Mouse (Mus musculus): ENCODE data around the gene Nr2c2ap. TPM values are rescaled to one million over a fixed set of nuclear protein-coding genes. Genes with fewer than 3 reads are reported as not detected.

The Nr2c2ap gene
- polyA plus RNA-seq, 1 experiment from 2014 or later = 42.8 TPM

DNA sequence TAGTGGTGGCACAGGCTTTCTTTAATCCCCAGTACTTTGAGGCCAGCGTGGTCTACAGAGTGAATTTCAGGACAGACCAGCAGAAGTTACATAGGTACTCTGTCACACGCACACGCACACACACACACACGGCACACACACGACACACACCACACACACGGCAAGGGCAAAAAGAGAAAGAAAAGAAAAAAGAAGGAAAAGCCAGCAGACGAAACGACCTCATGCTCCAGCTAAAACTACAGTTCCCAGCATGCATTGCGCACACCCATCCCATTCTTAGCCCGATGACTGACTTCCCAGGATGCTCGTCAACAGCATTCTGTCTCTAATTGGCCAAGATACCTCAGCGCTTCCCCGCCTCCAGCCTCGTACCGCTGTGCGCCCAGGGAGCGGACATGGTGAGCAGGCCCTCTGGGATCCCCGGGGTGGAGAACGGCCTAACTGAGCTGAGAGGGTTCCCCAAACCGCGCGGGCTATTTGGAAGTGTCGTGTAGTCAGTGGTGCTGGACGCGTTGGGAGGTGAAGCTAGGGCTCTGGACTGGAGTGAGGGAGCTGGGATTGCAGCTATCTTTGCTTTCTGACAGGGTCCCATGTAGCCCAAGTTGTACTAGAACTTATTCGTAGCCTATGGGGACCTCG, 41.0 kb downstream of the Nr2c2ap start, which contains the start of gene Tmem161a:
TSS of gene Tmem161a (plus strand) at position 314 of the 639 bp plus-strand sequence.
- H3K27me3 ChIP-seq = 0 out of 2 replicates have a peak, but pooled peaks cover 2% of the 10 kb centered on the region
- peaks cover 22% of the 10 kb centered on the region for H3K4me1 ChIP-seq (replicated peaks)
- H3K9me3 ChIP-seq = no peaks in the 10 kb centered on the region
- H3K4me3 ChIP-seq = peak within 1 kb of the TSS; percentile 91
- peak; percentile 96 for ATAC-seq (ENCODE audit: low FRiP score, low read depth)
- H3K27ac ChIP-seq (replicated peaks) = peak within 1 kb of the TSS; percentile 76
- H3K4me2 ChIP-seq = peak within 1 kb of the TSS; percentile 68
- H3K9ac ChIP-seq = peak within 1 kb of the TSS; percentile 83
- 2% methylated on average over 27 of the region's 27 CpGs for WGBS
- no peaks in the 10 kb centered on the region for H3K36me3 ChIP-seq

DNA sequence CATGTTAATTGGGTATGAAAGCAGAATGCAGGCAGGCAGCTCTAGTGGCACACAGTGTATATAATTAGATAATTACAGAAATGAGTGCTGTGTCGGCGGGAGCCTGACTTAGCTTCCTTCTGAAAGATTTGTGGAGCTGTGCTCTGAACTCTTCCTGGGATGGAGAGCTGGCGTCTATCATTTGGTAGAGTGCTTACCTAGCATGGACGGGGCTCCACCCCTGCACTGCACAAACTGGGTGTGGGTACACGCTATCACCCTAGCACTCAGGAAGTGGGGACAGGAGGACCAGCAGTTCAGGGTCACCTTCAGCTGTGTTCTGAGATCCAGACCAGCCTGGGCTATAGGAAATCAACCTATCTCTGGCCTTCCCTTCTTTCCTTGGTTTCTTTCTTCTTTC, 42.2 kb downstream of the Nr2c2ap start:
- no peak overlapping the region for H3K4me3 ChIP-seq
- no peak for ATAC-seq (ENCODE audit: low FRiP score, low read depth)

GRCm38 (mm10) chr8:70174079-70174478, 42.9 kb downstream of the Nr2c2ap start:
- 91% methylated on average over 7 of the region's 7 CpGs for WGBS

More for the DNA sequence above, 42.2 kb downstream of the Nr2c2ap start:
- no peaks in the 10 kb centered on the region for H3K9me3 ChIP-seq
- no peaks in the 10 kb centered on the region for H3K36me3 ChIP-seq
- peak overlapping the region; percentile 68 for H3K4me2 ChIP-seq
- H3K4me1 ChIP-seq (replicated peaks) = peaks cover 20% of the 10 kb centered on the region
- no peaks in the 10 kb centered on the region for H3K27me3 ChIP-seq
- H3K9ac ChIP-seq = no peak overlapping the region; the same call in 1 of the 2 replicates
- H3K27ac ChIP-seq (replicated peaks) = no peak overlapping the region
- WGBS = 87% methylated on average over 5 of the region's 5 CpGs

GRCm38 (mm10) chr8:70178231-70178630, 47.1 kb downstream of the Nr2c2ap start:
- no peak overlapping the region for H3K9ac ChIP-seq
- H3K27ac ChIP-seq (replicated peaks) = no peak overlapping the region
- peaks cover 12% of the 10 kb centered on the region for H3K4me1 ChIP-seq (replicated peaks)
- 95% methylated on average over 2 of the region's 2 CpGs for WGBS
- 0 out of 2 replicates have a peak, but pooled peaks cover 4% of the 10 kb centered on the region for H3K36me3 ChIP-seq
- no peaks in the 10 kb centered on the region for H3K9me3 ChIP-seq
- H3K4me3 ChIP-seq = no peak overlapping the region
- H3K4me2 ChIP-seq = no peak overlapping the region
- H3K27me3 ChIP-seq = no peaks in the 10 kb centered on the region
- no peak for ATAC-seq (ENCODE audit: low FRiP score, low read depth)

More at GRCm38 (mm10) chr8:70174079-70174478, 42.9 kb downstream of the Nr2c2ap start:
- H3K9ac ChIP-seq = no peak overlapping the region
- H3K27me3 ChIP-seq = no peaks in the 10 kb centered on the region
- no peak overlapping the region for H3K4me2 ChIP-seq
- peaks cover 20% of the 10 kb centered on the region for H3K4me1 ChIP-seq (replicated peaks)
- 0 out of 2 replicates have a peak, but pooled peaks cover 2% of the 10 kb centered on the region for H3K36me3 ChIP-seq
- H3K9me3 ChIP-seq = no peaks in the 10 kb centered on the region
- no peak for ATAC-seq (ENCODE audit: low FRiP score, low read depth)
- no peak overlapping the region for H3K4me3 ChIP-seq
- H3K27ac ChIP-seq (replicated peaks) = no peak overlapping the region

- no peak overlapping the region for H3K9ac ChIP-seq
- no peak overlapping the region for H3K4me2 ChIP-seq
- H3K4me1 ChIP-seq (replicated peaks) = peaks cover 4% of the 10 kb centered on the region; the same call in 1 of the 2 replicates
- no peak for ATAC-seq (ENCODE audit: low FRiP score, low read depth)
- no peaks in the 10 kb centered on the region for H3K27me3 ChIP-seq
- no peaks in the 10 kb centered on the region for H3K9me3 ChIP-seq
- no peak overlapping the region for H3K4me3 ChIP-seq
- H3K36me3 ChIP-seq = 0 out of 2 replicates have a peak, but pooled peaks cover 4% of the 10 kb centered on the region
- WGBS = 95% methylated on average over 4 of the region's 4 CpGs
- no peak overlapping the region for H3K27ac ChIP-seq (replicated peaks)
Observed at GRCm38 (mm10) chr8:70179082-70179481, 47.9 kb downstream of the Nr2c2ap start.

- no peak overlapping the region for H3K4me2 ChIP-seq
- no peak overlapping the region for H3K4me3 ChIP-seq
- H3K9me3 ChIP-seq = no peaks in the 10 kb centered on the region
- H3K27me3 ChIP-seq = no peaks in the 10 kb centered on the region
- H3K27ac ChIP-seq (replicated peaks) = no peak overlapping the region
- WGBS = 86% methylated on average over 16 of the region's 16 CpGs
- no peak overlapping the region for H3K9ac ChIP-seq
- ATAC-seq (ENCODE audit: low FRiP score, low read depth) = peak; percentile 27
- H3K36me3 ChIP-seq = 0 out of 2 replicates have a peak, but pooled peaks cover 4% of the 10 kb centered on the region
- no peaks in the 10 kb centered on the region for H3K4me1 ChIP-seq (replicated peaks)
Observed at GRCm38 (mm10) chr8:70181212-70181902, 50.2 kb downstream of the Nr2c2ap start.

DNA sequence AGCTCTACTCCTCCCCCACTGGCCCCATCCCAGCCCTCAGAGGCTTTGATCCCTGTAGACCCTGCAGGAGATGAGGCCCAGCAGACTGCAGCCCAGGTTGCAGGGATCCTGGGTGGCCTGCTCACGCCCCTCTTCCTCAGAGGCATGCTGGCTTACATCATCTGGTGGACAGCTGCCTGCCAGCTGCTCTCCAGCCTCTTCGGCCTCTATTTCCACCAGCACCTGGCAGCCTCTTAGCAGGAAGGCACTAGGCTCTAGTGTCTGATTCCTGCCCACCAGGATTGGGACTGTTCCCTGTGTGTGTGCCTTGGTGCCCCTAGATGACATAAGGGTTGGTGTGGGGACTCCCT, 50.7 kb downstream of the Nr2c2ap start:
- no peak overlapping the region for H3K27ac ChIP-seq (replicated peaks)
- H3K4me2 ChIP-seq = no peak overlapping the region
- 67% methylated on average over 2 of the region's 2 CpGs for WGBS
- no peak for ATAC-seq (ENCODE audit: low FRiP score, low read depth)
- H3K36me3 ChIP-seq = 0 out of 2 replicates have a peak, but pooled peaks cover 4% of the 10 kb centered on the region
- no peaks in the 10 kb centered on the region for H3K9me3 ChIP-seq
- H3K27me3 ChIP-seq = no peaks in the 10 kb centered on the region
- no peaks in the 10 kb centered on the region for H3K4me1 ChIP-seq (replicated peaks)
- H3K9ac ChIP-seq = no peak overlapping the region
- no peak overlapping the region for H3K4me3 ChIP-seq

- ATAC-seq (ENCODE audit: low FRiP score, low read depth) = no peak
- Histone ChIP-seq H3K27me3 (no peaks in the 10 kb centered on the region), H3K4me1 (replicated peaks) (no peaks in the 10 kb centered on the region), H3K4me2 (no peak overlapping the region), H3K27ac (replicated peaks) (no peak overlapping the region), H3K9ac (no peak overlapping the region), H3K9me3 (no peaks in the 10 kb centered on the region), H3K4me3 (no peak overlapping the region), H3K36me3 (0 out of 2 replicates have a peak, but pooled peaks cover 8% of the 10 kb centered on the region)
- WGBS = 94% methylated on average over 4 of the region's 4 CpGs
Observed at GRCm38 (mm10) chr8:70183194-70183593, 52.1 kb downstream of the Nr2c2ap start.

Small RNA genes within 50 kb of the gene (microRNA-seq; reads per million reads assigned to microRNA genes)
- gene Mir7066 = 2.0 reads per million

Other genes with a start within 250 kb of the Nr2c2ap start
- gene Cilp2, start 243.6 kb upstream of the Nr2c2ap start, polyA plus RNA-seq (2015; fragmentation: Nextera tagmentation; extraction: Ambion mirVana) = 6.7 and 6.9 TPM in 2 replicates
- 3.5 and 4.3 TPM in 2 replicates for gene Tssk6, start 229.1 kb upstream of the Nr2c2ap start, polyA plus RNA-seq (2015; fragmentation: Nextera tagmentation; extraction: Ambion mirVana)
- 196 and 197 TPM in 2 replicates for gene Ndufa13, start 228.8 kb upstream of the Nr2c2ap start, polyA plus RNA-seq (2015; fragmentation: Nextera tagmentation; extraction: Ambion mirVana)
- gene Yjefn3, start 228.6 kb upstream of the Nr2c2ap start, polyA plus RNA-seq (2015; fragmentation: Nextera tagmentation; extraction: Ambion mirVana) = 10.1 and 13.8 TPM in 2 replicates
- 31.7 and 33.1 TPM in 2 replicates for gene Gatad2a, start 134.9 kb upstream of the Nr2c2ap start, polyA plus RNA-seq (2015; fragmentation: Nextera tagmentation; extraction: Ambion mirVana)
- gene Mau2, start 88.6 kb upstream of the Nr2c2ap start, polyA plus RNA-seq (2015; fragmentation: Nextera tagmentation; extraction: Ambion mirVana) = 71.7 and 72.2 TPM in 2 replicates
- gene Sugp1, start 88.5 kb upstream of the Nr2c2ap start, polyA plus RNA-seq (2015; fragmentation: Nextera tagmentation; extraction: Ambion mirVana) = 55.5 and 57.6 TPM in 2 replicates
- 0.97 and 2.8 TPM in 2 replicates for gene Tm6sf2, start 58.4 kb upstream of the Nr2c2ap start, polyA plus RNA-seq (2015; fragmentation: Nextera tagmentation; extraction: Ambion mirVana)
- gene Hapln4, start 47.9 kb upstream of the Nr2c2ap start, polyA plus RNA-seq (2015; fragmentation: Nextera tagmentation; extraction: Ambion mirVana) = 0.87 and 1.3 TPM in 2 replicates
- 165 and 193 TPM in 2 replicates for gene Ncan, start 10.5 kb upstream of the Nr2c2ap start, polyA plus RNA-seq (2015; fragmentation: Nextera tagmentation; extraction: Ambion mirVana)
- 13.0 and 13.6 TPM in 2 replicates for gene Rfxank, start 7.8 kb downstream of the Nr2c2ap start, polyA plus RNA-seq (2015; fragmentation: Nextera tagmentation; extraction: Ambion mirVana)
- 54.6 and 55.1 TPM in 2 replicates for gene Borcs8, start 8.2 kb downstream of the Nr2c2ap start, polyA plus RNA-seq (2015; fragmentation: Nextera tagmentation; extraction: Ambion mirVana)
- gene Mef2b, start 8.4 kb downstream of the Nr2c2ap start, polyA plus RNA-seq (2015; fragmentation: Nextera tagmentation; extraction: Ambion mirVana) = 0.48 and 0.80 TPM in 2 replicates
- 47.3 and 53.1 TPM in 2 replicates for gene Tmem161a, start 41.0 kb downstream of the Nr2c2ap start, polyA plus RNA-seq (2015; fragmentation: Nextera tagmentation; extraction: Ambion mirVana)
- gene Slc25a42, start 81.0 kb downstream of the Nr2c2ap start, polyA plus RNA-seq (2015; fragmentation: Nextera tagmentation; extraction: Ambion mirVana) = 8.2 and 10.2 TPM in 2 replicates
- 89.2 and 90.9 TPM in 2 replicates for gene Sugp2, start 102.9 kb downstream of the Nr2c2ap start, polyA plus RNA-seq (2015; fragmentation: Nextera tagmentation; extraction: Ambion mirVana)
- gene Armc6, start 103.1 kb downstream of the Nr2c2ap start, polyA plus RNA-seq (2015; fragmentation: Nextera tagmentation; extraction: Ambion mirVana) = 107 and 114 TPM in 2 replicates
- 30.8 and 36.5 TPM in 2 replicates for gene Homer3, start 151.5 kb downstream of the Nr2c2ap start, polyA plus RNA-seq (2015; fragmentation: Nextera tagmentation; extraction: Ambion mirVana)
- gene Ddx49, start 171.2 kb downstream of the Nr2c2ap start, polyA plus RNA-seq (2015; fragmentation: Nextera tagmentation; extraction: Ambion mirVana) = 44.2 and 46.3 TPM in 2 replicates
- 291 and 295 TPM in 2 replicates for gene Cope, start 171.2 kb downstream of the Nr2c2ap start, polyA plus RNA-seq (2015; fragmentation: Nextera tagmentation; extraction: Ambion mirVana)
- gene Cers1, start 184.4 kb downstream of the Nr2c2ap start, polyA plus RNA-seq (2015; fragmentation: Nextera tagmentation; extraction: Ambion mirVana) = 37.8 and 43.2 TPM in 2 replicates
- gene Gdf1, start 198.5 kb downstream of the Nr2c2ap start, polyA plus RNA-seq (2015; fragmentation: Nextera tagmentation; extraction: Ambion mirVana) = 2.8 and 7.8 TPM in 2 replicates
- gene Upf1, start 221.9 kb downstream of the Nr2c2ap start, polyA plus RNA-seq (2015; fragmentation: Nextera tagmentation; extraction: Ambion mirVana) = 14.5 and 15.1 TPM in 2 replicates
- gene Comp, start 242.2 kb downstream of the Nr2c2ap start, polyA plus RNA-seq (2015; fragmentation: Nextera tagmentation; extraction: Ambion mirVana) = 0.27 and 0.47 TPM in 2 replicates